Mouse (Mus musculus) forebrain, postnatal 0 days (tissue): ENCODE measurements at regions not wholly inside any gene's neighbourhood (a gene's known extent, or its start where the extent isn't known, plus 50 kb on each side); places are given as distances from the start of the nearest gene placed in this dataset.

Source experiments
- ATAC-seq: fragments of 200-750 bp; cut with Nextera tagmentation; 2 replicates; pipeline ENCODE4 v1.8.0; 2017; ENCODE audit warnings: mild to moderate bottlenecking, moderate library complexity
- DNase-seq: peaks from one replicate; pipeline ENCODE4 v3.0.0-alpha.2; 2015
- H3K27ac ChIP-seq: fragments of 300-500 bp; sonication (generic); 2 replicates; pipeline ENCODE4 v1.5.1; 2014; ENCODE audit warnings: low read depth, mild to moderate bottlenecking, antibody characterized with exemption, low read length, moderate library complexity, mixed read lengths
- H3K27me3 ChIP-seq: fragments of 300-500 bp; sonication (generic); 2 replicates; pipeline ENCODE4 v1.6.1; 2014; ENCODE audit warnings: mild to moderate bottlenecking, low read length, mixed read lengths; ENCODE audit not compliant: insufficient read depth
- H3K36me3 ChIP-seq: fragments of 300-500 bp; sonication (generic); 2 replicates; pipeline ENCODE4 v1.6.1; 2014; ENCODE audit warnings: mild to moderate bottlenecking, moderate library complexity; ENCODE audit not compliant: insufficient read depth
- H3K4me1 ChIP-seq: fragments of 300-500 bp; sonication (generic); 2 replicates; pipeline ENCODE4 v1.6.1; 2014; ENCODE audit warnings: antibody characterized with exemption; ENCODE audit not compliant: insufficient read depth
- H3K4me2 ChIP-seq: fragments of 300-500 bp; sonication (generic); 2 replicates; pipeline ENCODE4 v1.6.1; 2014; ENCODE audit warnings: low read depth, mild to moderate bottlenecking, moderate library complexity
- H3K4me3 ChIP-seq: fragments of 300-500 bp; sonication (generic); 2 replicates; pipeline ENCODE4 v1.5.1; 2014; ENCODE audit warnings: low read depth, low read length, mixed read lengths
- H3K9ac ChIP-seq: fragments of 300-500 bp; sonication (generic); 2 replicates; pipeline ENCODE4 v1.6.1; 2014; ENCODE audit warnings: mild to moderate bottlenecking
- H3K9me3 ChIP-seq: fragments of 300-500 bp; sonication (generic); 2 replicates; pipeline ENCODE4 v1.6.1; 2016; ENCODE audit warnings: low read length
- CTCF ChIP-seq: sonication (generic); IDR thresholded peaks from 2 replicates; pipeline ENCODE4 v1.5.1; 2016; ENCODE audit warnings: antibody characterized with exemption, control low read depth, low read depth
- WGBS: fragments of 180-500 bp; shearing (Covaris S2); extraction: QIAGEN DNeasy Blood & Tissue Kit; methylation state at CpG from one replicate; pipeline ENCODE4 v1.1.7; 2014; 5-methylcytosine and 5-hydroxymethylcytosine counted together

DNA sequence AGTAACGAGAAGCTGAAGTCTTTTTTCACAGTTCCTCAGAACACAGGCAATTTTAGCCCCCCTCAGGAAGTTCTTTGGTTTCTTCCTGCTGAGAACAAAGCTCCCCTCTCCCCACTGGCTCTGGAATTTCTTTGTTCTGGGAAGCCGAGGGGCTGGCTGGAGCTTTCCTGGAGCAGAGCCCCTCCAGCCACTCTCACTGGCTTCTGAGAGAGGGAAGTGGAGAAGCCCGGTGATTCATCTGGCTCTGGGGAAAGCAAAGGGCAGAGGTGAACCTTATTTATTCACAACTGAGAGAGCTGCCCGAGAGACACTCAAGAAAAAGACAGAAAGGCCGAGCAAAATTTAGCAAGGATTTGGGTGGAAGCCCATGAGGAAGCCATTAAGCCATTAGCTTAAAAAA is 63.9 kb downstream of the Ddx3x start:
- H3K9me3 ChIP-seq: no peaks in the 10 kb centered on the region
- H3K4me1 ChIP-seq: peaks cover 7% of the 10 kb centered on the region; the same call in 1 of the 2 replicates
- peak overlapping the region; percentile 51 for H3K9ac ChIP-seq
- ATAC-seq (no peak; the same call in 1 of the 2 replicates), DNase-seq (peak; percentile 73)
- H3K4me2 ChIP-seq: peak overlapping the region; percentile 61
- TF ChIP-seq CTCF: no peak
- no peaks in the 10 kb centered on the region for H3K27me3 ChIP-seq
- H3K36me3 ChIP-seq: no peaks in the 10 kb centered on the region
- WGBS: 7% methylated on average over 5 of the region's 5 CpGs
- H3K4me3 ChIP-seq: no peak overlapping the region
- H3K27ac ChIP-seq: peak overlapping the region; percentile 92

DNA sequence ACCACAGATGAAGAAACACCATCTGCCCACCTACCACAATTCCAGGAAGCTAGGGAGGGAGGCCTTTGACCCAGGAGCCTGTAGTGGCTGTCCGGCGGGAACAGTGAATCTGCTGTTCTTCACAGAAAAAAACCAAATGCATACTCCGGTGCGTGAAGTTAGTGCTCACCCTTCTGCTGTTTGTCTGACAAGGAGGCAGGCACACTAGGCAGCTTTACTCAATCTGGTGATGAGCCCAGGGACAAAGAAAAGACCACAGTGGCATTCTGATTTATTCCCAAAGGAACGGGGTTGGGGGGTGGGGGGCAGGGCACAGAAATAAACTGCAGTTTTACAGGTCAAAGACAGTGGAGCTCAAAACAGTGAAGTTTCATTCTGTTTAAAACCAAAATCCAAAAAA is 64.4 kb downstream of the Ddx3x start:
- H3K9me3 ChIP-seq: no peaks in the 10 kb centered on the region
- H3K4me3 ChIP-seq: no peak overlapping the region
- no peaks in the 10 kb centered on the region for H3K36me3 ChIP-seq
- ATAC-seq: no peak
- WGBS: 7% methylated on average over 5 of the region's 5 CpGs
- H3K4me1 ChIP-seq: peaks cover 7% of the 10 kb centered on the region; the same call in 1 of the 2 replicates
- DNase-seq: peak; percentile 49
- H3K4me2 ChIP-seq: peak overlapping the region; percentile 61
- TF ChIP-seq CTCF: no peak
- peak overlapping the region; percentile 92 for H3K27ac ChIP-seq
- H3K9ac ChIP-seq: peak overlapping the region; percentile 51
- no peaks in the 10 kb centered on the region for H3K27me3 ChIP-seq

DNA sequence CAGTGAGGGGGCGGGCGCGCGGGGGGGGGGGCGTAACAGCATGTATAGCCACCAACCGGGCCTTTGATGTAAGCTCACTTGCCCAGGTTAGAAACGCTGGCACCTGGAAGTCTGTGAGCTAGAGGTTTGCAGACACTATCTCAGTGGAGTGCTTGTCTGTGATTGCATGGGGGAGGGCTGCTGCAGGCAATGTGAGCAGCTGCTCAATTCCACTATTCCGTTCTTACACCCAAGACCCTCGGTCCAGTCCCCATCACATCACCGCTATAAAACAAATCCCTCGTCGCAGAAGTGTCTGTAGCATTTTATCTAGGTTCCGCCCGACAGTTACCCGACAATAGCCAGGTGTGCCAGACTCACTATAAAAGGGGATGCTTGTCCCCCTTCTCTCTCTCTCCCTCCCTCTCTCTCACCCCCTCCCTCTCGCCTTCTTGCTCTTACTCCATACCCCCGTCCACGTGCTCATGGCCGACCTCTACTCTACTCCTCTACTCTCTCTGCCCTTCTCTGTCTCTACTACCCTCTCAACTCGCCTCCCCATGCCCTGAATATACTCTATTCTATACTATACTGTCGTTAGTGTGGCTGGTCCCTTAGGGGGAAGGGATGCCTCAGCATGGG is 65.4 kb downstream of the Ddx3x start:
- H3K9ac ChIP-seq: peak overlapping the region; percentile 51
- ATAC-seq (peak; percentile 19), DNase-seq (peak; percentile 62)
- H3K4me2 ChIP-seq: peak overlapping the region; percentile 61
- no peaks in the 10 kb centered on the region for H3K27me3 ChIP-seq
- no peak for TF ChIP-seq CTCF
- WGBS: 9% methylated on average over 20 of the region's 21 CpGs
- H3K4me1 ChIP-seq: peaks cover 7% of the 10 kb centered on the region; the same call in 1 of the 2 replicates
- H3K36me3 ChIP-seq: no peaks in the 10 kb centered on the region
- H3K9me3 ChIP-seq: no peaks in the 10 kb centered on the region
- H3K27ac ChIP-seq: peak overlapping the region; percentile 92
- H3K4me3 ChIP-seq: peak overlapping the region; percentile 36

DNA sequence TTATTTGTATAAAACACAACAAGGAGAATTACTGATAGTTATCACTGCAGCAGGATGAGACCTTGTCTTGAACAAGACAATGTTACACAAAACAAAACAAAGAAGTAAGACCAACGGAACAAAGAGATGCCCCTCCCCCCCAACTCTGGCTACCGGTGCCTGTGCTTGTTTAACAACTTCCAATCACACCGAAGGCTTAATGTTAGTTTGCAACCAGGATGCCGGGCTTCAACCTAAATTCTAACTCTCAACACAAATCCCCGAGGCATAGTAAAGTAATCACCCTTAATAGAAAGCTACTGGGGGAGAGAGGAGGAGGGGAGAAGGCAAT is 65.9 kb downstream of the Ddx3x start:
- 13% methylated on average over 5 of the region's 5 CpGs for WGBS
- DNase-seq (no peak), ATAC-seq (no peak)
- Histone ChIP-seq H3K27me3 (no peaks in the 10 kb centered on the region), H3K4me3 (peak overlapping the region; percentile 36), H3K4me2 (peak overlapping the region; percentile 61), H3K4me1 (peaks cover 7% of the 10 kb centered on the region; the same call in 1 of the 2 replicates), H3K27ac (peak overlapping the region; percentile 92), H3K36me3 (no peaks in the 10 kb centered on the region), H3K9me3 (no peaks in the 10 kb centered on the region), H3K9ac (peak overlapping the region; percentile 51)
- TF ChIP-seq CTCF: no peak

DNA sequence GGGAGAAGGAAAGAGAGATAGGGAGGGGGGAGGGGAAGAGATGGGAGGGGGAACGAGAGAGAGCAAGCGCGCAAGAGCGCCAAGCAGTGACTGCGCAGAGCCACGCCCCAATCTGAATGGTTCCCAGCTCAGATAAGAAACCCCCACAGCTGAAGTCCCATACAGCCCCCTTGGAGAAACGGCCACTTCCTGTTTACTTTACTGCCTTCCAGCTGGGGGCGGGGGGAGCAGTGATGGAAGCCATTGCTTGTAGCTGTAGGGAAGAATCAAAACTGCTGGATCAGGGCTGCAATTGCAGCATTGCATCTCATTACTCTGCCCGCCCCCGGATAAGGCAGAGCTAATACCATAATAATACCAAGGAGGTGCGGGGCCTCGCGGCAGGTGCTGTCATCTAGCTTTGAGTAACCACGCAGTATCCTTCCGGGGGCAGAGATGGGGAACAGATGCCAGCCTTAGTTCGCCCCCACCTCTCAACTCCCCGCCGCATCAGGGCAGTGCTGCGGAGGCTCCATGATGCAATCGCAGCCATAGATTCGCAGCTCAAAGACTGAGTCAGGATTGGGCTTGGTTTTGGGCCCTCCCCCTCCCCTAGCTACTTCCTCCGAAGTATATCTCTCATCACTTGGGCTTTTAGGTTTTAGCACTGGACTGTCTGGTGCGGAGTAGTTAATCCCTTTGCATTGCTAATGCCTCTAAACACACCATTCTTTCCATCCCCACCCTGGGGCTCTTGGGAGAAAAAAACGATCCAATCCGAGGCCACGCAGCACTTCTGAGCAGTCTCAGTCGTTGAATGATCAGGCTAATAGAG is 66.5 kb downstream of the Ddx3x start:
- TF ChIP-seq CTCF: peak; percentile 19
- Histone ChIP-seq H3K36me3 (no peaks in the 10 kb centered on the region), H3K9ac (peak overlapping the region; percentile 51), H3K9me3 (no peaks in the 10 kb centered on the region), H3K27ac (peak overlapping the region; percentile 92), H3K4me3 (peak overlapping the region; percentile 36), H3K27me3 (no peaks in the 10 kb centered on the region), H3K4me2 (peak overlapping the region; percentile 61), H3K4me1 (peaks cover 7% of the 10 kb centered on the region; the same call in 1 of the 2 replicates)
- 12% methylated on average over 27 of the region's 27 CpGs for WGBS
- ATAC-seq (peak; percentile 93), DNase-seq (peak; percentile 91)

DNA sequence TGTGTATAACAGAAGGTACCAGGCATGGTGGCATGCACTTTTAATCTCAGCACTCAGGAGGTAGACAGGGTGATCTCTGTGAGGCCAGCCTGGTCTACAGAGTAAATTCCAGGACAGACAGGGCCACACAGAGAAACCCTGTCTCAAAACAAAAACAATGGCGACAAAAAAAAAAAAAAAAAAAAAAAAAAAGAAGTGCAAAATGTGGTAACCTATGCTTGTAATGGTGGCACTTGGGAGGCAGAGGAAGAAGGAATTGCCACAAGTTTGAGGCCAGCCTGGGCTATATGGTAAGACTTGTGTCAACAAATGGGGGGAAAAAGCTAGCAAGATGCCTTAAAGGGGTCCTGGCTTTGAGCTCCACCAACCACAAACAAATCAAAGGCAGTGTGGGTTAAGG is 67.6 kb downstream of the Ddx3x start:
- no peak for DNase-seq
- no peaks in the 10 kb centered on the region for H3K36me3 ChIP-seq
- no peaks in the 10 kb centered on the region for H3K9me3 ChIP-seq
- no CpG with 5 or more reads among the region's 1 CpGs for WGBS
- TF ChIP-seq CTCF: no peak
- ATAC-seq: no peak
- H3K9ac ChIP-seq: no peak overlapping the region
- no peak overlapping the region for H3K4me3 ChIP-seq
- no peak overlapping the region for H3K4me2 ChIP-seq
- H3K27me3 ChIP-seq: no peaks in the 10 kb centered on the region
- no peak overlapping the region for H3K27ac ChIP-seq
- peaks cover 7% of the 10 kb centered on the region; the same call in 1 of the 2 replicates for H3K4me1 ChIP-seq

DNA sequence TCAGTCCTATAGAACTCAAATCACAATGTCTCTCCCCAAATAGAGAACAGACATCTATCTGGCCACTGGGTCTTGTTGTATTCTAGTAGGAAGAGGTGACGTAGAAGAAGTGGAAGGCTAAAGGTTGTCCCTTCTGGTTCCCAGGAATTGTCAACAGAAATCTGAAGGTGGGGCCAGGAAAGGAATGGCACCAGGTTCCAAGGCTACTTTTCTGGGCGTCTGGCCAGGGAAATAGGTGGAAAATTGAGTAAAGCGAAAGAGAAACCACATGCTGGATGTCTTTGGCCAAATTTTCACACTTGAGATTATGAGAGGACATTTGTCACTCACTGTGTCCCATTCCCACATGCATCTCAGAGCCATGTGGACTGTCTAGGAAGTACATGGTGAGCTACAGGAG is 69.7 kb downstream of the Ddx3x start:
- no peaks in the 10 kb centered on the region for H3K36me3 ChIP-seq
- ATAC-seq (no peak), DNase-seq (no peak)
- TF ChIP-seq CTCF: no peak
- H3K9ac ChIP-seq: no peak overlapping the region
- no peaks in the 10 kb centered on the region for H3K9me3 ChIP-seq
- no peak overlapping the region for H3K27ac ChIP-seq
- WGBS: 81% methylated on average over 3 of the region's 3 CpGs
- H3K4me2 ChIP-seq: no peak overlapping the region
- no peaks in the 10 kb centered on the region for H3K4me1 ChIP-seq
- no peaks in the 10 kb centered on the region for H3K27me3 ChIP-seq
- H3K4me3 ChIP-seq: no peak overlapping the region
